Mouse (Mus musculus): ENCODE data around the gene Rec8.

Rec8 gene

DNA sequence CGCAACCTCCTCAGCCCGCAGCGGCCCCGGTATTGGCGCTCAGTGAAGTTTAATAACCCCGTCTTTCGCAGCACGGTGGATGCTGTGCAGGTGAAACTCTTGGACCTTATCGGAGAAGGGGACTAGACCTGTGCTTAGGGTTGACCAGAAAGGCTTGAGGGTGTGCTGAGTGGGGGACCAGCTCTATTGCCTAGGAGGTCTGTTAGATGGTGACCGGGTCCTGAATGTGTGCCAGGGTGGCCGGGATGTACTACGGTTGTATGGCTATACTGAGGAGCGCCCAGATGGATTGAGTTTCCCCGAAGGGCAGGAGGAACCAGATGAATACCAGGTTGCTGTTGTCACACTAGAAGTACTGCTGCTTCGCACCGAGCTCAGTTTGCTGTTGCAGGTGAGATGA lies 25.6 kb upstream of the Rec8 start:
- DNase-seq (ENCODE audit: low read depth, low spot score) = peak; percentile 17

- no peak for DNase-seq (ENCODE audit: low read depth, low spot score)
Measured at GRCm38 (mm10) chr14:55596036-55596690, 21.7 kb upstream of the Rec8 start.

DNA sequence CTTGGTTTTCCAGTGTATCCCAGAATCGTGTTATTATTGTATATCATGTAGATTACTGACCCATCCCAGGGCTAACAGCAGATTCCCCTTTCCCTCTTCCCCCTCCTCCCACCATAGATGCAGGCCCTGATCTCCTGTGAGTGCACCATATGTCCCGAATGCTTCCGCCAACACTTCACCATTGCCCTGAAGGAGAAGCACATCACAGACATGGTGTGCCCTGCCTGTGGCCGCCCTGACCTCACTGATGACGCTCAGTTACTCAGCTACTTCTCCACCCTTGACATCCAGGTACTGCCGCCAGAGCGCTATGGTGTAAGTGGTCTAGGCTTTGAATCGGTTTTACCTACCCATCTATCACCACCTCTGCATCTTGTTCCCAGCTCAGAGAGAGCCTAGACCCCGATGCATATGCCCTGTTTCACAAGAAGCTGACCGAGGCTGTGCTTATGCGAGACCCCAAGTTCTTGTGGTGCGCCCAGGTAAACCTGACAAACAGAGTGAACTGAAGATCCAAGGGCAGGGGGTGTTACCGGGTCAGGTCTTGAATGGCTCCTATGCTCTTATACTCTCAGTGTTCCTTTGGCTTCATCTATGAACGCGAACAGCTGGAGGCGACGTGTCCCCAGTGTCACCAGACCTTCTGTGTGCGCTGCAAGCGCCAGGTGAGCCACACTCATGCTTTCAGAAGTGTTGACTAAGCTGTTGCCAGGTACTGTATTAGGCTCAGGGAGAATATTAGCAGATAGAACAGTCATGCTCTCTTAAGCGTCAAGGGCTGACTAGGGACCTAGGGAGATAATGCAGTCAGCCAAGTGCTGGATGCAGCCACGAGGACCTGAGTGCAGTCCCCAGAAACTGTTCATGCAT lies 19.1 kb upstream of the Rec8 start:
- no peak for DNase-seq (ENCODE audit: low read depth, low spot score)

DNA sequence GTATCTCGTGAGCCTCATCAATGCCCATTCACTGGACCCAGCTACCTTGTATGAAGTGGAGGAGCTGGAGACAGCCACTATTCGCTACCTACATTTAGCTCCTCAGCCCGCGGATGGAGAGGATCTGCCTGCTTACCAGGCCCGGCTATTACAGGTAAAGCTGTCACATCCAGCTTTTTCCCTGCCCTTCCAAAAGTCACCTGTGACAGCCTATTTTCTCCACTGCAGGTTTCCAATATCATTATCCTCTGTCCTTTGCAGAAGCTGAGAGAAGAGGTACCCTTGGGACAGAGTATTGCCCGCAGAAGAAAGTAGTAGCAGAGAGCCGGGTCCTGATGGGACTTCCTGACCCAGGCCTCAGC lies 14.6 kb upstream of the Rec8 start, which contains the start of gene Irf9:
Gene Irf9, plus strand, starts transcription at position 301 of the 362 bp plus-strand sequence.
- no peak for DNase-seq (ENCODE audit: low read depth, low spot score)

GRCm38 (mm10) chr14:55603633-55604576 lies 13.9 kb upstream of the Rec8 start:
- peak; percentile 92 for DNase-seq (ENCODE audit: low read depth, low spot score)

DNA sequence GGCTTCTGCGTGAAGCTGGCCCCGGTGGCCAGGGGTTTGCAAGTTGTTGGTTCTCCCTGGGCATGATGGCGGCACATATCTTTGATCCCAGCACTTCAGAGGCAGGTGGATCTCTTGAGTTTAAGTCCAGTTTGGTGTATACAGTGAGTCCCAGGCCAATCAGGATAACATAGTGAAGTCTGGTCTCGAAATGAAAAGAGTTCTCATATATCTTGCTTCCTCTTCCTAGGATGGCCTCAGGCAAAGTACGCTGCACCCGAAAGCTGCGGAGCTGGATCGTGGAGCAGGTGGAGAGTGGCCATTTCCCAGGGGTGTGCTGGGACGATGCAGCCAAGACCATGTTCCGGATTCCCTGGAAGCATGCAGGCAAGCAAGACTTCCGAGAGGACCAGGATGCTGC lies 13.0 kb upstream of the Rec8 start:
- no peak for DNase-seq (ENCODE audit: low read depth, low spot score)

GRCm38 (mm10) chr14:55605743-55606459 lies 11.9 kb upstream of the Rec8 start:
- no peak for DNase-seq (ENCODE audit: low read depth, low spot score)

DNA sequence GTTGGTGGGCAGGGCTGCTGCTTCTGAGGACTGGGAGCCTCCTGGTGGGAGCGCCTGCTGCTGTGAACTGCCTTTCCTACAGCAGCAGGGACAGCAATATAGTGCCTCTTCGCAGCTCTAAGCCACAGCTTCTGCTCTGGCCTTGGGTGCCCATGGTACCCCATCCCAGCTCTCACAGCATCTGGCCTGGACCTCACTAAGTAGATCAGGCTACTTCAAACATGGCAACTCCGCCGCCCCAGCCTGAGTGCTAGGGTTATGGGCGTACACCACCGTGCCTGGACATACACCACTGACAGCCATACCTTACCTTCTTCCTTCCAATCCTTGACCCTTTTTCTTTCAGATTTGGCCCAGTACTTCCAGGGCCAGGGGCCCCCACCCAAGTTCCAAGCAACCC lies 9.5 kb upstream of the Rec8 start:
- no peak for DNase-seq (ENCODE audit: low read depth, low spot score)

GRCm38 (mm10) chr14:55613346-55613745 lies 4.5 kb upstream of the Rec8 start:
- DNase-seq (ENCODE audit: low read depth, low spot score) = no peak

- DNase-seq (ENCODE audit: low read depth, low spot score) = no peak
Measured at GRCm38 (mm10) chr14:55614565-55615178, 3.2 kb upstream of the Rec8 start.

DNA sequence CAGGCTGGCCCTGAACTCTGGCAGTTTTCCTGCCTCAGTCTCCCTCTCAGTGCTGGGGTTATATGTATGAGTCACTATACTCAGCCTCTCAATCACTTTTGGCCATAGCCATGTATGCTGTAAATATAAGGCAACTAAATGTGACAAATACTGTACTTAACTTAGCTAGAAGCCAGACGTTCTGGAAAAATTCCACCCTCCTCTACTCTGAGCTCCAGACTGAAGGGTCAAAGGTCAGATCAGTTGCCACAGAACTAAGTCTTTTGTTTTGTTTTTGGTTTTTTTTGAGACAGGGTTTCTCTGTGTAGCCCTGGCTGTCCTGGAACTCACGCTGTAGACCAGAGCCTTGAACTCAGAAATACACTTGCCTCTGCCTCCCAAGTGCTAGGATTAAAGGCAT lies 2.0 kb upstream of the Rec8 start:
- peak; percentile 32 for DNase-seq (ENCODE audit: low read depth, low spot score)

DNA sequence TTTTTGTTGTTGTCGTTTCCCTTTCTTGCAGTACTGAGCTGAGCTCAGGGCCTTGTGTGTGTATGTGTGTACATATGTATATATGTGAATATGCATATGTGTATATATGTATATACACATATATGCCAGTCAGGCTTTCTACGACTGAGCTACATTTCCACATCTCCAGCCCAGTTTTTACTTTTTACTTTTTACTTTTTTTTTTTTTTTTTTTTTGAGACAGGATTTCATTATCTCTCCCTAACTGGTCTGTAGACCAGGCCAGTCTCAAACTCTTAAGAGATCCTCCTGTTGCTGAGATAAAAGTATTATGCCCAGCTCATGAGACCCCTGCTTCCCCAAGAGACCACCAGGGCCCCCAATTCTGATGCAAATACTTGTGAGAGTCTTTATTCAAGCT lies 993 bp upstream of the Rec8 start:
- DNase-seq (ENCODE audit: low read depth, low spot score) = no peak

- no peak for DNase-seq (ENCODE audit: low read depth, low spot score)
Measured at GRCm38 (mm10) chr14:55618486-55619195, 804 bp downstream of the Rec8 start.

GRCm38 (mm10) chr14:55628077-55628827 lies 10.4 kb downstream of the Rec8 start:
- DNase-seq (ENCODE audit: low read depth, low spot score) = no peak

- DNase-seq (ENCODE audit: low read depth, low spot score) = peak; percentile 39
Measured at GRCm38 (mm10) chr14:55629312-55629711, 11.5 kb downstream of the Rec8 start.

DNA sequence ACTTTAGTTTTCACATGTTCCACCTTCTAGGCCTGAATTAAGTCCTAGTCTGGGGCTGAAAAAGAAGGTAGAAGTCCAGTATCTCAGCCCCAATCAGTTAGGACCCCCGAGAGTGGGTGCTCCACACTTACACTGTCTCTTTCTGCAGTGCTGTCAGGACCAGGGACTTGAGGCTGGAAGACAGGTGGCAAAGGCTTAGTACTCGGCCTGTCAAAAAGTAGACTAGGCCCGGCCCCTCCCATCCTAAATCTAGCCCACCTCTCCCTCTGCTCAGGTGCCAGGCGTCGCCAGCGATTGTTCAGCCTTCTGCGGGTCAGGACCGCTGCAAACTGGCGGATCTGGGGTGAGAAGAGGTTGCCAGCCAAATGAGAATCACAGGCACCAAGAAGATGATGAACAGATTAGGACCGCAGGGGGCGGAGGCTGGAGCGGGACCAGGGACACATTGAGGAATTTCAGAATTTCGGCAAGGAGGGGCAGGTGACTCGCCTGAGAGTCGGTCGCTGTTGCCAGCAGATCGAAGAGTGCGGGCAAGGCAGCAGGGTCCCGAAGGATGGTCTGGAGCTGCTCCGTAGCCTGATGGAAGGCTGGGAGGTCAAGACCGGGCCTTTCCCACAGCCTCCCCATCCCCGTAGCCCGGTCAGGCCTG lies 17.2 kb downstream of the Rec8 start:
- DNase-seq (ENCODE audit: low read depth, low spot score) = peak; percentile 58

DNA sequence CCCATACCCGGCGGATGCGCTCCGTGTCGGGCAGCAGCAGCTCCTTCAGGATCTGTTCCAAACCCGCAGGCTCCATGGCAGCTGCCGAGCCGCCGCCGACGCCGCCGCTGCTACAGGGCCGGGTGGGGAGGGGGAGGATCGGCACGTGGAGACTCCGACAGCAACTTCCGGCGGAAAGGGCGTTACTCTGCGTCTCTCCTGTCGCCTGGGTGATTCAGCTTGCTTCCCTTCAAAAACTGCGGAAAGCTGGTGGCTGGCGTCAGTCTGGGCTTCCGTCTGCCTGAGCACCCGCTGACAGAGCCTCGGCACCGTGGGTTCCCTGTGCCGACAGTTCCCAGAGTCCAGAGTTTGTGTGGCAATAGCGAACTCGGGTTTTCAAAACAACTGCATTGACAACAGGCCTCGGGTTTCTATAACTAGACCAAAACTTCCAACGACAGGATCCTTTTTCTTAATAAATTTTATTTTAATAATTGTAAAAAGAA lies 17.7 kb downstream of the Rec8 start, which contains the start of gene Ipo4:
Gene Ipo4, minus strand, starts transcription at position 435 of the 485 bp plus-strand sequence.
- DNase-seq (ENCODE audit: low read depth, low spot score) = peak; percentile 93

DNA sequence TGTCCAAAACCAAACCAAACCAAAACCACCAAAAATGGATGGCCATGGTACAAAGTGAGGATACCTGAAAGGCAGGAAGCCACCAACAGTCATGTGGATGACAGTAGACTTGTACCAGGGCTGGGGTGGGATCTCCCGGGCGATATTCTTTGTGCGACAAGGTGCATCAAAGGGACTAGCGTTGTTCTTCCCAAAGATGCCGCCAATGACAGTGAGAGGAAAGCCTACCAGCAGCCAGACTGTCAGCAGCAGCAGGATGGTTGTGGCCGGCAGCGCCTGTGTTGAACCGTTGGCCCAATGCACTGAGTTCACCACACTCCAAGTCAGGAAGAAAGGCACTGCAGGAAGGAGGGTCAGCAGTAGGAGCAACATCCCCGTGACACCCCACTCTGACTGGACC lies 20.0 kb downstream of the Rec8 start, which contains the start of gene Gm49378:
Gene Gm49378, minus strand, starts transcription at position 101 of the 400 bp plus-strand sequence.
- DNase-seq (ENCODE audit: low read depth, low spot score) = no peak

GRCm38 (mm10) chr14:55640816-55641215 lies 23.0 kb downstream of the Rec8 start:
- DNase-seq (ENCODE audit: low read depth, low spot score) = no peak
